16 mouse cellular contexts compared by ENCODE assay signal in genomic region chr5:107515453-107515852, GRCm38 (mm10). TPM values are rescaled to one million over a fixed set of nuclear protein-coding genes. Genes with fewer than 3 reads are reported as not detected.
"Had no signal": no experiment of that assay in that cellular context is flagged by ENCODE, and none has a peak within 500 bp of the region (broad histone marks: within the 10 kb centered on the region; RNA-seq: fewer than 3 reads in every experiment).

No protein-coding gene starts in this region.

- H3K4me2 ChIP-seq: limb, embryonic 15.5 days; neural tube, embryonic 13.5 days; stomach, embryonic 15.5 days had no signal

- DNase-seq: kidney, adult 2 months; kidney, postnatal 36 days; layer of hippocampus, adult 9-11 months; layer of hippocampus, postnatal 36 days; lung, adult 2 months; lung, postnatal 4 days; right cerebral cortex, postnatal 14 days; thymus, postnatal 36 days had no signal

- H3K9me3 ChIP-seq: limb, embryonic 15.5 days; midbrain, embryonic 10.5 days; neural tube, embryonic 13.5 days; stomach, embryonic 15.5 days had no signal

- H3K4me1 ChIP-seq: limb, embryonic 15.5 days; midbrain, embryonic 10.5 days; stomach, embryonic 15.5 days had no signal

- H3K27ac ChIP-seq: limb, embryonic 15.5 days; midbrain, embryonic 10.5 days; neural tube, embryonic 13.5 days; stomach, embryonic 15.5 days had no signal

- ATAC-seq: intestine, embryonic 16.5 days; lung, postnatal 0 days; midbrain, embryonic 16.5 days had no signal

- H3K9ac ChIP-seq: limb, embryonic 15.5 days; neural tube, embryonic 13.5 days; stomach, embryonic 15.5 days had no signal

- H3K27me3 ChIP-seq: limb, embryonic 15.5 days; neural tube, embryonic 13.5 days; stomach, embryonic 15.5 days had no signal

- H3K36me3 ChIP-seq: limb, embryonic 15.5 days; midbrain, embryonic 10.5 days; neural tube, embryonic 13.5 days; stomach, embryonic 15.5 days had no signal

- H3K4me3 ChIP-seq: limb, embryonic 15.5 days; midbrain, embryonic 10.5 days; neural tube, embryonic 13.5 days; stomach, embryonic 15.5 days had no signal

RNA-seq across cellular contexts. Expression of gene Gm42669, which starts 8.0 kb away (rescaled TPM):
- polyA plus RNA-seq: kidney, adult 2 months had no signal

RNA-seq across cellular contexts. Expression of gene 1700028K03Rik, which starts 19.1 kb away (rescaled TPM):
- total RNA-seq: megakaryocyte, adult 5-6 weeks had no signal
- polyA plus RNA-seq: kidney, adult 2 months; lung, adult 2 months had no signal
